Mouse (Mus musculus): ENCODE measurements at regions not wholly inside any gene's neighbourhood (a gene's known extent, or its start where the extent isn't known, plus 50 kb on each side); places are given as distances from the start of the nearest gene placed in this dataset.
A peak's percentile ranks its signal among the peaks of the same experiment; 100 is the strongest.
"Not testable (repeated sequence)": the region's sequence is repeated elsewhere in the genome, so short reads cannot be mapped to it uniquely, and the experiment has no call there.

GRCm38 (mm10) chr16:29881497-29881896 is 182.7 kb upstream of the Hes1 start:
- no peak for DNase-seq

GRCm38 (mm10) chr16:29882226-29882972 is 181.8 kb upstream of the Hes1 start:
- no peak for DNase-seq

- no peak for DNase-seq
Observed at GRCm38 (mm10) chr16:29883252-29883992, 180.8 kb upstream of the Hes1 start.

GRCm38 (mm10) chr16:29884899-29885298 is 179.3 kb upstream of the Hes1 start:
- DNase-seq = no peak

- no peak for DNase-seq
Observed at GRCm38 (mm10) chr16:29886755-29887154, 177.4 kb upstream of the Hes1 start.

- no peak for DNase-seq
Observed at GRCm38 (mm10) chr16:29889346-29889745, 174.8 kb upstream of the Hes1 start.

- DNase-seq = no peak
Observed at GRCm38 (mm10) chr16:29891472-29891871, 172.7 kb upstream of the Hes1 start.

GRCm38 (mm10) chr16:29893871-29894828 is 170.0 kb upstream of the Hes1 start:
- no peak for DNase-seq

GRCm38 (mm10) chr16:29896393-29896792 is 167.8 kb upstream of the Hes1 start:
- no peak for DNase-seq

- DNase-seq = no peak
Observed at GRCm38 (mm10) chr16:29903510-29903909, 160.7 kb upstream of the Hes1 start.

GRCm38 (mm10) chr16:29904183-29904775 is 159.9 kb upstream of the Hes1 start:
- no peak for DNase-seq

GRCm38 (mm10) chr16:29907331-29907730 is 156.9 kb upstream of the Hes1 start:
- DNase-seq = no peak

GRCm38 (mm10) chr16:29908031-29908430 is 156.2 kb upstream of the Hes1 start:
- no peak for DNase-seq

GRCm38 (mm10) chr16:29909923-29910465 is 154.2 kb upstream of the Hes1 start:
- no peak for DNase-seq

- DNase-seq = peak; percentile 20
Observed at GRCm38 (mm10) chr16:29911164-29911571, 153.0 kb upstream of the Hes1 start.

- DNase-seq = no peak
Observed at GRCm38 (mm10) chr16:29913357-29914010, 150.7 kb upstream of the Hes1 start.

GRCm38 (mm10) chr16:29915346-29915745 is 148.8 kb upstream of the Hes1 start:
- no peak for DNase-seq

GRCm38 (mm10) chr16:29917989-29918388 is 146.2 kb upstream of the Hes1 start:
- DNase-seq = no peak

GRCm38 (mm10) chr16:29918396-29918795 is 145.8 kb upstream of the Hes1 start:
- no peak for DNase-seq

GRCm38 (mm10) chr16:29920940-29921339 is 143.2 kb upstream of the Hes1 start:
- no peak for DNase-seq

- no peak for DNase-seq
Observed at GRCm38 (mm10) chr16:29921385-29921784, 142.8 kb upstream of the Hes1 start.

GRCm38 (mm10) chr16:29927276-29927675 is 136.9 kb upstream of the Hes1 start:
- not testable (repeated sequence) for DNase-seq

Data from thymus, postnatal 14 days (tissue).